Mouse (Mus musculus) cerebellum, postnatal 4 days (tissue): ENCODE results near the gene Plxdc2.
"Not testable (repeated sequence)": the region's sequence is repeated elsewhere in the genome, so short reads cannot be mapped to it uniquely, and the experiment has no call there.

Experiments used
- DNase-seq, 2 experiments: peaks; one replicate each; pipeline ENCODE4 v3.0.0; 2022; ENCODE audit warnings: low spot score in 2 of 2, mixed read lengths in 1 of 2

Plxdc2 gene

GRCm38 (mm10) chr2:16749302-16749909 lies 393.3 kb downstream of the Plxdc2 start:
- DNase-seq: no peak

DNA sequence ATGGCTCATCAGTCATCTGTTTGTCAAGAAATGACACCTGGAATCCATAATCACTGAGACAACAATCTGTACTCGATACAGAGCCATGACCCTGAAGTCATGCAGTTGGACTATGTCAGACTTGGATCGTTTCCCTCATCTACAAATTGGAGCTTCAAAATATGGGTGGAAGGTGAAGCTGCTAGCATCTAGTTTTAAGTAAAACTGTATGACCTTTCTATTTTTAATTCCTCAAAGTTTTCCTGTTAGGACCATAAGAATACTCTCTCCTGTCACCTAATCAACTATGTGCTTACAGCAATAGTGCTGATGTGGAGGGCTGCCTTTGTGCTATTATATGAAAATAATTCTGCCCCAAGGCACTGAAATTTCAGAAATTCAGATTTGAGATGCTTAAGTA lies 401.1 kb downstream of the Plxdc2 start:
- DNase-seq: no peak

- DNase-seq: no peak
These were observed 403.7 kb downstream of the Plxdc2 start for GRCm38 (mm10) chr2:16759766-16760165.

DNA sequence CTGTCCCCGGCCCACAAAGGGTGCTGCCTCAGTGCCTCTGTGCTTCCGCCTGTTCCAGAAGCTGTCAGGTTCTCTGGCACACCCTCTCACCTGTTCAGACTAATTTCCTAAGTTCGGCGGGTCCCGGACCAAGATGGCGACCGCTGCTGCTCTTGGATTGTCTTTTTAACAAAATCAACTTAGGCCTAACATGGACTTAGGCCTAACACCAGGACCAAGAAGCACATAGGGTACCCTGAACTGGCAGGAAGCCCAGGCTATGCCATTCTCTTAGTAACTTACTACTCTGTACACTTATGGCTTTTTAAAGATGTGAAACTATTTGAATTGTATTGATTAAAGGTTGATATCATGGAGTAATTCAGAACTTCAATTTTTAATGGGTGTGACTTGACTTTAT lies 413.0 kb downstream of the Plxdc2 start:
- not testable (repeated sequence) for DNase-seq

- no peak for DNase-seq
These were observed 417.5 kb downstream of the Plxdc2 start for GRCm38 (mm10) chr2:16773398-16774113.

DNA sequence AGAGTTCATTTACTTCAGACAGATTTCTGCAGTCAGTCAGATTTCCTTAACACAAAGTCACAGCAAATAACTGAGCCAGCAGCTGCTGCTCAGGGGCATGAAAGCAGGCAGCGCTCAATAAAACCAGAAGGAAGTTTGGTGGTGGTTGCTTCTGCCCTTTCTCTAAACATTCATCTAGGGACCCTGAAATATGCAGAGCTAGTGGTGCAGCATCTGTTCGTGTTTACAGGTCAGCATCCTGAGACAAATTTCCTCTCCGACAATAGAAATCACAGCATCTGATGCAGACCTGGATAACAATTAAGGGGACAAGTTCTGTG lies 418.0 kb downstream of the Plxdc2 start:
- DNase-seq: no peak

GRCm38 (mm10) chr2:16795283-16795682 lies 439.2 kb downstream of the Plxdc2 start:
- DNase-seq: no peak
